Mouse (Mus musculus) stomach, embryonic 14.5 days (tissue): ENCODE results near the gene Vwa1. TPM values are rescaled to one million over a fixed set of nuclear protein-coding genes. Genes with fewer than 3 reads are reported as not detected.
A peak's percentile ranks its signal among the peaks of the same experiment; 100 is the strongest.
"Not testable (repeated sequence)": the region's sequence is repeated elsewhere in the genome, so short reads cannot be mapped to it uniquely, and the experiment has no call there.

Experiments used
- ATAC-seq: fragments of 200-750 bp; cut with Nextera tagmentation; 2 replicates; pipeline ENCODE4 v1.8.0; 2017; ENCODE audit warnings: low read depth, moderate TSS enrichment; ENCODE audit not compliant: insufficient number of reproducible peaks, insufficient read depth, low FRiP score
- H3K27ac ChIP-seq: fragments of 300-500 bp; sonication (generic); 2 replicates; pipeline ENCODE4 v1.5.1; 2014; ENCODE audit warnings: mild to moderate bottlenecking, low read length, moderate library complexity, mixed read lengths
- H3K27me3 ChIP-seq: fragments of 300-500 bp; sonication (generic); 2 replicates; pipeline ENCODE4 v1.6.1; 2014; ENCODE audit warnings: low read length, control low read depth, mixed read lengths; ENCODE audit not compliant: control insufficient read depth, insufficient read depth
- H3K36me3 ChIP-seq: fragments of 300-500 bp; sonication (generic); 2 replicates; pipeline ENCODE4 v1.6.1; 2014; ENCODE audit warnings: mild to moderate bottlenecking, control low read depth, low read length, moderate library complexity, mixed read lengths; ENCODE audit not compliant: control insufficient read depth, insufficient read depth
- H3K4me1 ChIP-seq: fragments of 300-500 bp; sonication (generic); 2 replicates; pipeline ENCODE4 v1.6.1; 2014; ENCODE audit warnings: low read length, control low read depth, mixed read lengths; ENCODE audit not compliant: control insufficient read depth, insufficient read depth
- H3K4me2 ChIP-seq: fragments of 300-500 bp; sonication (generic); replicated peaks from 2 replicates; pipeline ENCODE4 v1.6.1; 2014; ENCODE audit warnings: low read depth, low read length, control low read depth
- H3K4me3 ChIP-seq: fragments of 300-500 bp; sonication (generic); 2 replicates; pipeline ENCODE4 v1.5.1; 2014; ENCODE audit warnings: low read depth, low read length, control low read depth
- H3K9ac ChIP-seq: fragments of 300-500 bp; sonication (generic); replicated peaks from 2 replicates; pipeline ENCODE4 v1.6.1; 2014; ENCODE audit warnings: low read depth, mild to moderate bottlenecking, control low read depth, low read length, moderate library complexity, mixed read lengths
- H3K9me3 ChIP-seq: fragments of 300-500 bp; sonication (generic); 2 replicates; pipeline ENCODE4 v1.6.1; 2016; ENCODE audit warnings: low read depth, low read length, control low read depth; ENCODE audit not compliant: control insufficient read depth
- WGBS: fragments of 180-500 bp; shearing (Covaris S2); extraction: QIAGEN DNeasy Blood & Tissue Kit; methylation state at CpG from one replicate; pipeline ENCODE4 v1.1.7; 2014; 5-methylcytosine and 5-hydroxymethylcytosine counted together
- polyA plus RNA-seq: library from polyadenylated mRNA; unstranded; fragments of >200 nt; fragmentation: Nextera tagmentation; extraction: Ambion mirVana; gene quantifications from 2 replicates; pipeline ENCODE4 v1.2.1, GENCODE M21; 2014

Gene Vwa1
- polyA plus RNA-seq, 1 experiment from 2014 or later = 26.8 TPM

DNA sequence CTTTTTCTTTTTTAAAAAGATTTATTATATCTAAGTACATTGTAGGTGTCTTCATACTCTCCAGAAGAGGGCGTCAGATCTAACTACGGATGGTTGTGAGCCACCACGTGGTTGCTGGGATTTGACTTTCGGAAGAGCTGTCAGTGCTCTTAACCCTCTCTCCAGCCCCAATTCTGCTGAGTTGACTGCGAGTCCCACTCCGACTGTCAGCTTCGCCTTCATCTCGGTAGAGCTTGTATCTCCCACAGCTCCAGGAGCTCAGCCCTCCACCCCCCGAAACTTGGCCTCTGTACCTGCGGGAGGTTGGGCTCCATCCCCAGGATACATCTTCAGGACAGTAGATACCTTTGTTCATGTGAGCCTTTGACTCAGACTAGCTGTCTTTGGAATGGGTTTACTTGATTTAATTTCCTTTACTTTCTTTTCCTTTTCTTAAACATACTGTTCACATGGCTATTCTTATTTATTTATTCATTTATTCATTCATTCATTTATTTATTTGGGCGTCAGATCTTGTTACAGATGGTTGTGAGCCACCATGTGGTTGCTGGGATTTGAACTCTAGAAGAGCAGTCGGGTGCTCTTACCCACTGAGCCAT lies 28.3 kb upstream of the Vwa1 start, which contains the start of gene Mrpl20:
Gene Mrpl20 (plus strand): TSS at position 138 of the 599 bp plus-strand sequence.
- 6% methylated on average over 12 of the region's 12 CpGs for WGBS
- peaks cover 10% of the 10 kb centered on the region; the same call in 1 of the 2 replicates for H3K4me1 ChIP-seq
- peak; percentile 50 for ATAC-seq

DNA sequence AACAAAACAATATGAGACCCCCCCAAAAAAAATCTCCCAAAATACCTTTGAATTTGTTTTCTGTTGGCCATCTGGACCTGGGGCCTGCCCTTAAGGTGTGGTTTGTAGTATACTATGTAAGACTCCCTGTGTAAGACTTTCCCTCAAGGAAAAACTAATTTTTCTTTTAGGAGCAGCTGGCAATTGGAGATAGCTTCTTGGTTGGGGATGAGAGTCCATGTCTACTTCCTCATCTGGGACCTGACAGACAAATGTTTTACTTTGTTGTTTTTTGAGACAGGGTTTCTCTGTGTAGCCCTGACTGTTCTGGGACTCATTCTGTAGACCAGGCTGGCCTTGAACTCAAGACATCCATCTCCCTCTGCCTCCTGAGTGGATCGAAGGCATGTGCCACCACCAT lies 27.6 kb upstream of the Vwa1 start:
- H3K36me3 ChIP-seq = peaks cover 13% of the 10 kb centered on the region; the same call in 1 of the 2 replicates
- no peak overlapping the region for H3K4me3 ChIP-seq
- peaks cover 10% of the 10 kb centered on the region; the same call in 1 of the 2 replicates for H3K4me1 ChIP-seq
- 94% methylated on average over 1 of the region's 1 CpGs for WGBS
- H3K9ac ChIP-seq = no peak overlapping the region
- H3K4me2 ChIP-seq = no peak overlapping the region
- H3K27me3 ChIP-seq = no peaks in the 10 kb centered on the region
- no peak overlapping the region for H3K27ac ChIP-seq
- no peaks in the 10 kb centered on the region for H3K9me3 ChIP-seq
- no peak for ATAC-seq

More for the DNA sequence above, 28.3 kb upstream of the Vwa1 start, which contains the start of gene Mrpl20:
- H3K27me3 ChIP-seq = no peaks in the 10 kb centered on the region
- peak within 1 kb of the TSS; percentile 77 for H3K9ac ChIP-seq
- peak within 1 kb of the TSS; percentile 81 for H3K4me2 ChIP-seq
- H3K4me3 ChIP-seq = peak within 1 kb of the TSS; percentile 96
- H3K9me3 ChIP-seq = no peaks in the 10 kb centered on the region
- H3K36me3 ChIP-seq = peaks cover 21% of the 10 kb centered on the region; the same call in 1 of the 2 replicates
- H3K27ac ChIP-seq = peak within 1 kb of the TSS; percentile 71

DNA sequence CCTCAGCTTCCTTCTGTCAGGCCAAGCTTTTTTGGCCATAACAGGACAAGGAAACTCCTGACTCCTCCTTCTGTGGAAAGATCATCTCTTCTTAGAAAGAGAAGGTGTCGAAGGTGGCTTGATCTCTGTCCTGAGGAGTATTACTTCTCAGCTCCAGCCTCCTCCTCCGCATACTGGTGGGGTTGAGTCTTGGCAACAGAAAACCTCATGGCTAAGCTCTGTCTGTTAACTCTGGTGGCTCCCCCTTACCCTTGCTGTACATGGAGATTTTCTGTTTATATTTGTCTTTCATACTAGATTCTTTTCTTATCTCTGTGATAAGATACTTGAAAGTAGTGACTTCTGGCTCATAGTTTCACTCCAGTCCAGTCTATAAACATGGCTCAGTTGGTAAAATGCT lies 19.2 kb upstream of the Vwa1 start:
- no peak overlapping the region for H3K27ac ChIP-seq

DNA sequence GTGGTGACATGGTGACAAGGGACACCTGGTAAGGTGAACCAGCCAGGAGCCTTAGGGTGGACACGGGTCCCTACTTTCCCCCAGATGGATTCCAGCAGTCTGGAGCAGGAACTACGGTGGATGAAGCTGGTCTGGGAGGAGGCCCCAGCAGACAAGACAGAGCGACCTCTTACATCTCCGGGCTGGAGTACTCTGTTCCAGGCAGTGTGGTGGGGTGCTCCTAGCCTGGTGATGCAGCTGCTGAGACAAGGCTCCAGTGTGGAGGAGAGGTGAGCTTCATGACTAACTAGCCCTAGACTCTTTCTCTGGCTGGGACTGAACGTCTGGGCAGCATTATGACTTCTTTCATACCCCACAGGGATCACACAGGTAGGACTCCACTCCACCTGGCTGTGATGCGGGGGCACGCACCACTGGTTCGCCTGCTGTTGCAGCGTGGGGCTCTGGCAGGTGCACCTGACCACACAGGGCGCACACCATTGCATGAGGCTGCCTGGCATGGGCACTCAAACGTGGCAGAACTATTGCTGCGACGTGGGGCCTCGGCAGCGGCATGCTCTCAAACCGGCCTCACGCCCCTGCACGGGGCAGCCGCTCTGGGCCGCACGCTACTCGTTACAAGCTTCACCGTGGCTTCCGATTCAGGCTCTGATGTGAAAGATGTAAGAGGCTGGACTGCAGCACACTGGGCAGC lies 16.9 kb upstream of the Vwa1 start:
- Histone ChIP-seq H3K9me3 (no peaks in the 10 kb centered on the region), H3K27ac (peak overlapping the region; percentile 74; the same call in 1 of the 2 replicates), H3K4me2 (no peak overlapping the region), H3K36me3 (no peaks in the 10 kb centered on the region), H3K27me3 (no peaks in the 10 kb centered on the region), H3K4me3 (no peak overlapping the region), H3K9ac (no peak overlapping the region), H3K4me1 (no peaks in the 10 kb centered on the region)
- WGBS = 67% methylated on average over 24 of the region's 24 CpGs
- no peak for ATAC-seq

More for the DNA sequence above, 19.2 kb upstream of the Vwa1 start:
- Histone ChIP-seq H3K9ac (no peak overlapping the region), H3K27me3 (no peaks in the 10 kb centered on the region), H3K9me3 (no peaks in the 10 kb centered on the region), H3K4me1 (no peaks in the 10 kb centered on the region), H3K4me3 (no peak overlapping the region), H3K4me2 (no peak overlapping the region), H3K36me3 (no peaks in the 10 kb centered on the region)
- WGBS = 60% methylated on average over 2 of the region's 2 CpGs
- ATAC-seq = no peak

DNA sequence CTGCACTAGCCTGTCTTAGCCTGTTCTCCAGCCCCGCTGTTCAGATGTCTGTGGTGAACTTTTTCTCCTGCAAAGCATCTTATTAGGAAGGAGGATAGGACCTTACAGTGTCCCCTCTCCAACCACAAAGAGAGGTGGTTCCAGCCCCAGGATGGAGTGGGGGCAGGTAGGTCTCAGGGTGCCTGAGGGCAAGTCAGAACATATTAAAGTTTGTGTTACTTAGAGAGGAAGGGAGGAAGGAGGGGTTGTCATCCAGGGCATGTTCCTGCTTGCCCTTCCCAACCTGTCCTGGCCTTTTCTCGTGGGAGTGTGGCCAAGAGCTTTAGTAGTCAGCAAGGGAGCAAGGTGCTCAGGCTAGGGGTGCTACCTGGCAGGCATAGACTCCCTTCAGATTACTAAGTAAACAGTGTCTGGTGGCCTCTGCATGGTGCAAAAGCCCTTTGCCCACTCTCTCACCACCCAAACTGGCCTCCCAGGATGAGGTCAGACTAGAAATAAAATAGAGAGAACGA lies 16.2 kb upstream of the Vwa1 start:
- Histone ChIP-seq H3K4me3 (no peak overlapping the region), H3K36me3 (no peaks in the 10 kb centered on the region), H3K27me3 (no peaks in the 10 kb centered on the region), H3K4me1 (no peaks in the 10 kb centered on the region), H3K9ac (no peak overlapping the region), H3K4me2 (no peak overlapping the region), H3K9me3 (no peaks in the 10 kb centered on the region), H3K27ac (peak overlapping the region; percentile 74; the same call in 1 of the 2 replicates)
- ATAC-seq = peak; percentile 68
- WGBS = 46% methylated on average over 3 of the region's 3 CpGs

DNA sequence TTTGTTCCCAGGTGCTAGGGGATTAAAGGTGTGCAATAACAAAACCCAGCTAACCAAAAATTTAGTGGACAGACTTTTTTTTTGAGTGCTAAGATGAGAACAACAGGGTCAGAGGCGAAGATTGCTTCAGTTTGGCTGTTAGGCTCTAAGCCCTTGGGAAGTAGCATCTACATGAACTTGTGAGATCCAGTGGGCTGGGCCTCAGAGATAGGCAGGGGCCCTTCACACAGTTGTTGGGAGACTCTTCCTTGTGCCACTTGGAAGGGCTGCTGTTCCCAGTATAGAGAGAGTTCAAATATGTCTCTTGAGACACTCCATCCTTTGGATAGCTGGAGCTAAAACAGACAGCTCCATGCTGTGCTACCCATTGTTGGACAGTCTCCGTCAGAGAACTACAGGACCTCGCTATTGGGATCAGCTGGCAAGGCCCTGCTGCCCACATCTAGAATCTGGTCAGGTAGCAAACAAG lies 15.6 kb upstream of the Vwa1 start, which contains the start of gene Ankrd65:
Gene Ankrd65 (plus strand): TSS at position 419 of the 469 bp plus-strand sequence.
- 89% methylated on average over 3 of the region's 3 CpGs for WGBS
- H3K4me1 ChIP-seq = no peaks in the 10 kb centered on the region
- H3K9ac ChIP-seq = no peak within 1 kb of the TSS
- H3K27ac ChIP-seq = peak within 1 kb of the TSS; percentile 74; the same call in 1 of the 2 replicates
- H3K36me3 ChIP-seq = no peaks in the 10 kb centered on the region
- ATAC-seq = no peak
- no peaks in the 10 kb centered on the region for H3K9me3 ChIP-seq
- no peak within 1 kb of the TSS for H3K4me2 ChIP-seq
- H3K4me3 ChIP-seq = no peak within 1 kb of the TSS
- H3K27me3 ChIP-seq = no peaks in the 10 kb centered on the region

DNA sequence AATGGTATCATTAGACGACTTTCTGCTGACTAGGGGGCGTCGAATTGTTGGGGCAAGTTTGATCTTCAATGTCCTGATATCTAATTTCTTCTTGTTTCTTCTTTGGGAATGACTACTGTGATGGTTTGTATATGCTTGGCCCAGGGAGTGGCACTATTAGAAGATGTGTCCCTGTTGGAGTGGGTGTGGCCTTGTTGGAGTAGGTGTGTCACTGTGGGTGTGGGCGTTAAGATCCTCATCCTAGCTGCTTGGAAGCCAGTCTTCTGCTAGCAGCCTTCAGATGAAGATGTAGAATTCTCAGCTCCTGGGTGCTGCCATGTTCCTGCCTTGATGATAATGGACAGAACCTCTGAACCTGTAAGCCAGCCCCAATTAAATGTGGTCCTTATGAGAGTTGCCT lies 14.3 kb upstream of the Vwa1 start:
- 71% methylated on average over 4 of the region's 4 CpGs for WGBS

DNA sequence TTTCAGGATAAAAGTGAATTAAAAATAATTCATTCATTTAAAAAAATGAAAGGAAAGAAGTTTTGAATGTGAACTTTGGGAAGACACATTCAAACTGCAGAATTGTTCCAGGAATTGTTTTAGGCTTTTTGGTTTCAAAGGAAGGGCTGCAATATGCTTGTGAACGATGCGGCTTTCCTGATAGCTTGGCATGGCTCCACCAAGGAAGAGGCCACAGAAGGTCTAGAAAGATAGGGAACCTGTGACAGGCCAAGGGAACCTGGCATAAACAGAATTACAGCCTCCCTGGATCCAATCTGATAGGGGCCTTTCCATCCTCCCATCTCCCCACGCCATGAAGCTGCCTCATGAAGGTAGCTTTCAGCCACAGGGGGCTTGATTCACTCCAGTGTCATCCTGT lies 13.8 kb upstream of the Vwa1 start:
- Histone ChIP-seq H3K27ac (no peak overlapping the region), H3K9me3 (no peaks in the 10 kb centered on the region), H3K36me3 (no peaks in the 10 kb centered on the region), H3K4me3 (no peak overlapping the region), H3K4me1 (peaks cover 3% of the 10 kb centered on the region; the same call in 1 of the 2 replicates), H3K9ac (no peak overlapping the region), H3K4me2 (no peak overlapping the region), H3K27me3 (no peaks in the 10 kb centered on the region)
- 76% methylated on average over 3 of the region's 3 CpGs for WGBS
- no peak for ATAC-seq

More for the DNA sequence above, 14.3 kb upstream of the Vwa1 start:
- not testable (repeated sequence) for H3K9ac ChIP-seq, H3K4me3 ChIP-seq, H3K27me3 ChIP-seq, H3K4me2 ChIP-seq, ATAC-seq, H3K9me3 ChIP-seq, H3K36me3 ChIP-seq, H3K27ac ChIP-seq, H3K4me1 ChIP-seq
